ENCODE assay signal across 16 mouse cellular contexts in genomic region chr1:89086575-89087153, GRCm38 (mm10). TPM values are rescaled to one million over a fixed set of nuclear protein-coding genes. Genes with fewer than 3 reads are reported as not detected.
DNase-seq lines count a peak whose midpoint lies in the region; ATAC-seq and TF ChIP-seq lines count a peak whose summit lies in the region.
"Had no signal": no experiment of that assay in that cellular context is flagged by ENCODE, and none has a peak within 500 bp of the region (broad histone marks: within the 10 kb centered on the region; RNA-seq: fewer than 3 reads in every experiment).

No protein-coding gene starts in this region.

- DNase-seq in forebrain, postnatal 0 days: no peak
- DNase-seq in forebrain, embryonic 14.5 days (ENCODE audit: low spot score): no peak
- DNase-seq in lung, adult 18-20 months: peak; percentile 0 to 2
- DNase-seq in lung, postnatal 14 days: no peak
- DNase-seq in embryonic facial prominence, embryonic 10.5 days (ENCODE audit: low spot score): no peak
- no peak for DNase-seq in MN1 (ENCODE audit: low spot score)
- DNase-seq in cerebellum, adult 9-10 months: no peak
- DNase-seq: B cell, adult 2 months; cerebellum, adult 2 months; embryo, embryonic 11 days; heart, adult 18-20 months; thymus, postnatal 4 days had no signal

- no peak for TF ChIP-seq CTCF in forebrain, postnatal 0 days (IDR thresholded peaks at IDR 0.05; ENCODE audit: low read depth)

- no peaks in the 10 kb centered on the region for H3K36me3 ChIP-seq in forebrain, postnatal 0 days (ENCODE audit: insufficient read depth)
- H3K36me3 ChIP-seq in forebrain, embryonic 14.5 days (ENCODE audit: control insufficient read depth, insufficient read depth, low read length): no peaks in the 10 kb centered on the region
- peaks cover 15% of the 10 kb centered on the region for H3K36me3 ChIP-seq in embryonic facial prominence, embryonic 10.5 days (replicated peaks)
- H3K36me3 ChIP-seq in hindbrain, embryonic 12.5 days: no peaks in the 10 kb centered on the region
- H3K36me3 ChIP-seq: intestine, embryonic 15.5 days; liver, embryonic 12.5 days had no signal

- H3K4me2 ChIP-seq in forebrain, postnatal 0 days (ENCODE audit: low read depth): no peak overlapping the region
- no peak overlapping the region for H3K4me2 ChIP-seq in forebrain, embryonic 14.5 days (ENCODE audit: low read length)
- no peak overlapping the region for H3K4me2 ChIP-seq in hindbrain, embryonic 12.5 days (replicated peaks)
- H3K4me2 ChIP-seq: intestine, embryonic 15.5 days; liver, embryonic 12.5 days had no signal

- 59% methylated on average over 9 of the region's 9 CpGs for WGBS in forebrain, postnatal 0 days
- 78% methylated on average over 9 of the region's 9 CpGs for WGBS in forebrain, embryonic 14.5 days
- WGBS in embryonic facial prominence, embryonic 10.5 days: 74% methylated on average over 9 of the region's 9 CpGs
- 64% methylated on average over 9 of the region's 9 CpGs for WGBS in hindbrain, embryonic 12.5 days

- H3K9ac ChIP-seq in forebrain, postnatal 0 days: no peak overlapping the region
- no peak overlapping the region for H3K9ac ChIP-seq in forebrain, embryonic 14.5 days (ENCODE audit: low read length)
- no peak overlapping the region for H3K9ac ChIP-seq in hindbrain, embryonic 12.5 days
- H3K9ac ChIP-seq: intestine, embryonic 15.5 days; liver, embryonic 12.5 days had no signal

- H3K27ac ChIP-seq in forebrain, postnatal 0 days (ENCODE audit: low read depth, low read length): no peak overlapping the region
- H3K27ac ChIP-seq in forebrain, embryonic 14.5 days (ENCODE audit: low read depth, low read length): no peak overlapping the region
- peak overlapping the region; percentile 40; the same call in 1 of the 2 replicates for H3K27ac ChIP-seq in embryonic facial prominence, embryonic 10.5 days (replicated peaks)
- peak overlapping the region; percentile 17; the same call in 1 of the 2 replicates for H3K27ac ChIP-seq in hindbrain, embryonic 12.5 days
- H3K27ac ChIP-seq: intestine, embryonic 15.5 days; liver, embryonic 12.5 days had no signal

- H3K27me3 ChIP-seq in forebrain, postnatal 0 days (ENCODE audit: insufficient read depth, low read length): no peaks in the 10 kb centered on the region
- no peaks in the 10 kb centered on the region for H3K27me3 ChIP-seq in forebrain, embryonic 14.5 days (replicated peaks; ENCODE audit: control insufficient read depth, insufficient read depth, low read length)
- H3K27me3 ChIP-seq in embryonic facial prominence, embryonic 10.5 days (replicated peaks; ENCODE audit: low read depth, poor library complexity, severe bottlenecking): no peaks in the 10 kb centered on the region
- no peaks in the 10 kb centered on the region for H3K27me3 ChIP-seq in hindbrain, embryonic 12.5 days
- H3K27me3 ChIP-seq: intestine, embryonic 15.5 days had no signal

- H3K4me3 ChIP-seq in forebrain, postnatal 0 days (ENCODE audit: low read depth, low read length): no peak overlapping the region
- no peak overlapping the region for H3K4me3 ChIP-seq in forebrain, embryonic 14.5 days (ENCODE audit: low read depth, low read length)
- no peak overlapping the region for H3K4me3 ChIP-seq in embryonic facial prominence, embryonic 10.5 days
- no peak overlapping the region for H3K4me3 ChIP-seq in hindbrain, embryonic 12.5 days
- H3K4me3 ChIP-seq: intestine, embryonic 15.5 days; liver, embryonic 12.5 days had no signal

- peak; percentile 58; the same call in 1 of the 2 replicates for ATAC-seq in forebrain, postnatal 0 days
- no peak for ATAC-seq in forebrain, embryonic 14.5 days
- peak; percentile 44 for ATAC-seq in hindbrain, embryonic 12.5 days (ENCODE audit: low FRiP score)
- ATAC-seq: intestine, embryonic 15.5 days; liver, embryonic 12.5 days; lung, postnatal 0 days had no signal

- H3K4me1 ChIP-seq in forebrain, postnatal 0 days (ENCODE audit: insufficient read depth): no peaks in the 10 kb centered on the region
- H3K4me1 ChIP-seq in forebrain, embryonic 14.5 days (ENCODE audit: control insufficient read depth, insufficient read depth, low read length): peaks cover 8% of the 10 kb centered on the region
- H3K4me1 ChIP-seq in embryonic facial prominence, embryonic 10.5 days: peaks cover 86% of the 10 kb centered on the region
- peaks cover 60% of the 10 kb centered on the region for H3K4me1 ChIP-seq in hindbrain, embryonic 12.5 days

- H3K9me3 ChIP-seq in forebrain, postnatal 0 days (ENCODE audit: low read length): no peaks in the 10 kb centered on the region
- no peaks in the 10 kb centered on the region for H3K9me3 ChIP-seq in forebrain, embryonic 14.5 days (replicated peaks; ENCODE audit: control insufficient read depth, low read length)
- no peaks in the 10 kb centered on the region for H3K9me3 ChIP-seq in embryonic facial prominence, embryonic 10.5 days
- no peaks in the 10 kb centered on the region for H3K9me3 ChIP-seq in hindbrain, embryonic 12.5 days (replicated peaks)
- H3K9me3 ChIP-seq: intestine, embryonic 15.5 days; liver, embryonic 12.5 days had no signal

RNA-seq across cellular contexts. Expression of gene Sh3bp4, which starts 16.4 kb away (rescaled TPM):
- 29.0 and 29.6 TPM in 2 replicates for total RNA-seq in forebrain, postnatal 0 days (2014; rRNA removed)
- 17.4 and 18.9 TPM in 2 replicates for polyA plus RNA-seq in forebrain, postnatal 0 days (2015; fragmentation: Nextera tagmentation; extraction: Ambion mirVana)
- 15.7 and 18.5 TPM in 2 replicates for polyA plus RNA-seq in forebrain, embryonic 14.5 days (2014; fragmentation: Nextera tagmentation; extraction: Ambion mirVana)
- 25.1 and 26.5 TPM in 2 replicates for polyA plus RNA-seq in embryonic facial prominence, embryonic 10.5 days (2016; fragmentation: Nextera tagmentation; extraction: Ambion mirVana)
- polyA plus RNA-seq in hindbrain, embryonic 12.5 days (2016; fragmentation: Nextera tagmentation; extraction: Ambion mirVana): 28.0 and 31.4 TPM in 2 replicates

Comparison
In these comparisons a context has a peak if more than half of its experiments do, and no peak if none do; other contexts are left out.
1. DNase-seq: peak in lung, adult 18-20 months (2 of 2); none in forebrain, postnatal 0 days (single experiment), forebrain, embryonic 14.5 days (single experiment), lung, postnatal 14 days (single experiment), embryonic facial prominence, embryonic 10.5 days (single experiment), MN1 (single experiment) and cerebellum, adult 9-10 months (single experiment).
2. H3K27ac ChIP-seq: peak in embryonic facial prominence, embryonic 10.5 days (single experiment) and hindbrain, embryonic 12.5 days (single experiment); none in forebrain, postnatal 0 days (single experiment) and forebrain, embryonic 14.5 days (single experiment).